Mouse (Mus musculus) megakaryocyte, adult 5-6 weeks (primary cell): ENCODE measurements around the gene Plcb1. TPM values are rescaled to one million over a fixed set of nuclear protein-coding genes. Genes with fewer than 3 reads are reported as not detected.

Experiments
- ATAC-seq: 2 replicates; pipeline ENCODE4 v1.8.0; 2016; ENCODE audit warnings: mild to moderate bottlenecking, inconsistent platforms; ENCODE audit not compliant: poor library complexity, severe bottlenecking
- total RNA-seq, 2 experiments: library from RNA; stranded (forward) in 1 of 2; stranded (reverse) in 1 of 2; fragments of 153-499, 151-499 nt in 1 of 2; fragments of 221-1000, 200-1000 nt in 1 of 2; gene quantifications; 2 replicates each; pipeline versions ENCODE4 v1.2.3 to v1.2.4; 2015 to 2017

Gene Plcb1
- total RNA-seq, 2 experiments from 2014 or later: 37.3 to 39.4 TPM

DNA sequence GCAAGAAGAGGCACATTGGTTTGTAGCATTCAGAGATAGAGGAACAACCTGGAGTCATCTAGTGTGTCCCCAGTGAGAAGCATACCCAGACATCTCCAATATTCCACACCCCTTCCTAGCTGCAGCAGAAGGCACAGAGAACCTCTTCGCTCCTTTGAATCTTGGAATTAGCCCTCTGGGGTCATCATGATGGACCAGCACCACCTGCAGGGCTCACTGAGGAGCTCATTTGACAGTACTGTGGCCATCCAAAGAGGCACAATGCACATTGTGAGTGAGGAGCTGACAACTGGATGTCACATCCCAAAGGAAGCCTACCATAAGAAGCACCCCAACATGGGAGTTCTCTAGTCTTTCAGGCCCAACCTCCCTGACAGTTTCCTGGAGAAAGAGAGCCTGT is 50.2 kb downstream of the Plcb1 start:
- ATAC-seq: no peak

DNA sequence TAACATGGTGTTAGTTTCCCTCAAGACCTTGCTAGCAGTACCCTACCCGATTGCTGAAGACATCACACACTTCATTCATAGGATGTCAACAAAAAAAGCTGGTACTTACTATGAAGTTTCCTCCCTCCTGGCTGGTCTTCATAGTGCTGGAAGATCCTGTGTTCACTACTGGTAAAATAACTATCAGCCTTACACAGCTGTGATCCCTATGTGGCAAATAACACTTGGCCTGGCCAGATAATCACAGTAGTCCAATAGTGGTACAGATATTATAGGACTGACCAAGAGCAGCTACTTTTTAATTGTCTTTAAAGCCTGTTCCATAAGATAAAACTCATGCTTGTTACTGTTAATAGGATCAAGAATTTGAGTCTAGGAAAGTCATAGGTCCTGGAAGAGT is 52.3 kb downstream of the Plcb1 start:
- ATAC-seq: no peak

- no peak for ATAC-seq
Observed at GRCm38 (mm10) chr2:134838888-134839287, 53.0 kb downstream of the Plcb1 start.

DNA sequence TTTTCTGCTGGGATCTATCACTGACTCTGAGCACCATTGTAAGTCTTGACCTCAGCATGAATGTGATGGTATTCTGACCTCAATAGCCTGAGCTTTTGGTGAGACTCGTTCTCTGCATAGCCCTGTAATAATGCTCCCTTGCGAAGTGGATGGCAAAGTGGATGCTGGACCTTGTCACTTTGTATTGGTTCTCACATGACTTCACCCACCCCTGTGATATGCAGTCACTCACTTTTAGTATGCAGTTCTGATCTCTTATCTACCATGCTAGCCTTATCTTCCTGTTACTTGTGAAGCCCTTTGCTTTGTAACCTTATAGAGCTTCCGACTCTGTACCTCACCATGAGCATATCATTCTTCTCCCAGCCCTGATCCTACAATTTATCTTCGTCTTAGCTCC is 57.0 kb downstream of the Plcb1 start:
- no peak for ATAC-seq

GRCm38 (mm10) chr2:134844391-134845238 is 58.7 kb downstream of the Plcb1 start:
- ATAC-seq: peak; percentile 60

GRCm38 (mm10) chr2:134845239-134845738 is 59.4 kb downstream of the Plcb1 start:
- no peak for ATAC-seq

- no peak for ATAC-seq
Observed at GRCm38 (mm10) chr2:134846555-134846954, 60.7 kb downstream of the Plcb1 start.

DNA sequence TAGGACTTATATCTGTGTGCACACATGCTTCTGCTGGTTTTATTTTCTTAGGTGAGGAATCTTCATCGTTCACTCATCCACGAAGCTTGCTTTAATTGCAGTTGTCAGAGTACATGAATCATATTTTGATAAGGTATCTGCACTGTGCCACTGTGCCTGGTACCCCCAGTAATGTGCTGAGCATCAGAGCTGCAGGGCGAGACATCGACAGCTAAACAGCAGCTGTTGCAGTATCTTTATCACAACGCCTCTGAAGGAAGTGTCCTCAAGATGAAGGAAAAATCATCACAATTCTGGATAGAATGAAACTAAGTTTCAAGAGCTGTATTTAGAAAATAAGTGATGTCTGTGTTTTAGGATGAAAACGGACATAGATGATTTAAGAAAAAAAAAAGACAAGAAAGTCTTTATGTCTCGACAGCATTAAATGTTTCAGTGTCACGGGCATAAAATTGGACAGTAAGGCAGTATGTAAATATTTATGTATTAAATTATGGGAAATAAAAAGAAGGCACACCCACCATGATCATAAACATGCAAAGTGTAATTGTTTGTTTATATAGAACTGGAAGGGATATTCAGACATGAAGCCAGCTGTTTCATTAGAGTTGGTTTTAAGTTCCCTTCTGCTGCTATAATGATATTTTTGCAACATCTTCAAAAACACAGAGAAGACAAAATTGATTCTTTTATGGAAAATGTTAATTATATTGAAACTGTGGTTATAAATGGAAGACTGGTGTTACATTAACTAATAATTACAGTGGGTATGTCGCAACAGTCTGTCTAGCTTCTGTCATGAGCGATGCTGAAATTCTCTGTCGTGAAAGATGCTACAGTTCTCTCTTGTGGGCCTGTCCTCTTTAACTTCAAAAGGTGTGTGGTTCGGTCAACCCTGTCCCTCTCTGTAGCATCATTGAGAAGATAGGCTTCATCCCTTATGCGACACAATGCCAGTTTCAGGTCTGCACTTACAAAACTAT is 65.6 kb downstream of the Plcb1 start:
- no peak for ATAC-seq

DNA sequence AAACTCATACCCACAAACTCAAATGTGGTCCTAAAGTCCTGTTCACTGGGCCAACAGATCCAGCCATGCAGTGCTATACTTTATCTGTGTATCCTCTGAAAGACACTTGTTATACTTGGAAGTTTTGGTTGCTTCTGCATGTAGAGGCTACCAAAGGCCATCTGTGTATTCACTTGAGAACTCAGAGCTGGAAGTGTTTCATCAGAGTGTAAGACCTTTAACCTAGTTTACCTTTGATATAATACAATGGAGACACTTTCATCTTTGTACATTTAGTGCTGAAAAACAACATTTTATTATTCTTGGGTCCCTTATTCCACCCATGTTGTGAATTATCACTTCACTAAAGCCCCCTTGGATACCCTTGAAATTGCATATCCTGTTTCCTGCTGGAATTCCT is 70.4 kb downstream of the Plcb1 start:
- ATAC-seq: no peak

DNA sequence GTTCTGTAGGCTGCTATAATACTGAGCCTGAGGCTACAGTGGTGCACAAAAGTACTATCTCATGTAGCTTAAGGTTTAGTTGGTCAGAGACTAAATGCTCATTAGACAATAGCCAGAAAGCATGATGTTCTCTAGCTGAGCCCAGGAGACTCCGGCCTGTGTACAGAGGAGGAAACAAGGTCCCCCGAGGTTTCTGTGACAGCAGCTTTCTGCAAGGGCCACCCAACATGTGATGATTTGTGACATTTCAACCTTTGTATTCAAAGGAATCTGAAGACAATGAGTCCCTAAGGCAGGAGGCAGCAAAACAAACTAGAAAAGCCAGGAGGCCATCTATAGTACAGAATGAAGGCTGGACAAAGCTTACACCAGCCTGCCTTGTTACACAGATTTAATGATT is 70.8 kb downstream of the Plcb1 start:
- ATAC-seq: no peak

- no peak for ATAC-seq
Observed at GRCm38 (mm10) chr2:134864985-134865645, 79.2 kb downstream of the Plcb1 start.

DNA sequence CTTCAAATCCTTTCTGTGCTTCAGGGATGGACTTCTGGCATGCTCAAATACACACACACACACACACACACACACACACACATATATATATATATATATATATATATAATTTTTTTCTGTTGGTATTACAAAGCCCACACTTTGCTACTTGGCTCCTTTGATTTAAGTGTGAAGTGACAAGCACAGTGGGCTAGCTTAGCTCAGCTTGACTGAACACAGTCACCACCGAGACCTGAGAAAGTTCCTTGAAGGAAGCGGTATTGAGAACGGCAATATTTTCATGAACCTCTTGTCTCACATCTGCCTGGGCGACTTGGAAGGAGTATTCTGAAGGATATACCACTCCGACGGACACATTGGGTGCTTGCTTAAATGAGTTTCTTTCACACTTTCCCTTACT is 81.5 kb downstream of the Plcb1 start:
- ATAC-seq: no peak

DNA sequence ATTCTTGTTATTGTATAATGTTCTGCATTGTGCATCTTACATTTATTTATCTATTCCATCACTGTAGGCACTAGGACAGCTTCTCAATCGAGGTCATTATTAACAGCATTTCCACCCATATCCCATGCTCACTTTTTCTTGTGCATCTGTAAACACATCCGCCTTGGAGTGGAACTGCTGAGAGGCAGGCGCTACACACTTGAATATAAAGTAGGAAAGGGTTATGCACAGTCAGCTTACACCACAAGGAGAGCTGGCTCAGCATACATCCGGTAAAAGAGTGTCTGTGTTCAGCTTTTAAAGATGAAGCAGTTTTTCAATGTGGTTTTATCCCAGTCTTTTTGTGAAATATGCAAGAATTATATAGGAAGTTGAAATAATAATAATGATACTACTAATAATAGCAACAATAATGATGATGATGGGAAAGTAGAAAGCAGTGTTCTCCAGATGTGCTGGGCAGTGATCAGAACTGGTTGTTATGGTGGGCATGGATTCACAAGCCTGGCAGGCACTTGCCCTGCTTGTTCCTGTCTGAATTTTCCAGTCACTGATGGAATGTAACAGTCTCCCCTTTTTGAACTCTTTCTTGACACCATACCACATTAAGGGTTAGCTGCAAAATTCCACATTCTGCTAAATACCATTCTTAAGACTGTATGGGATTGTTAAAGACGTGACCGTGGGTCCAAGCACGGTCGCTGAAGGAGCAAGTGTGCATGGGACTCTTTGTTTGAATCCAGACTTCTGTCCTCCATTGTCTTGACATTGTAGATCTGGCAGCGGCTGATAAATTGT is 86.0 kb downstream of the Plcb1 start:
- ATAC-seq: no peak

DNA sequence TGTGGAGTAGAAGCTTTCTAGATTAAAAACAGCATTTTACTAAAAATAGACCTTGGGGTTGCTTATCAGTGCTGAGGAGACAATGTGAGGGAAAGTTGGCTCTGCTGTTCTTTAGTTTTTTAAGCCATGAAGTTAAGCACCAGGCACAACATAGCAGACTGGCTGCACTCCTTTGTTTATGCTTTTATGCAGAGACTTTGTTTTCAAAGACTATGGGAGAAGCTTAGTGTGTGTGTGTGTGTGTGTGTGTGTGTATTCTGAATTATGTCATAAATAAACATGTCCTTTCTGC is 86.6 kb downstream of the Plcb1 start:
- no peak for ATAC-seq

- ATAC-seq: peak; percentile 51; the same call in 1 of the 2 replicates
Observed at GRCm38 (mm10) chr2:134877148-134877547, 91.3 kb downstream of the Plcb1 start.

GRCm38 (mm10) chr2:134891207-134891606 is 105.3 kb downstream of the Plcb1 start:
- ATAC-seq: no peak

DNA sequence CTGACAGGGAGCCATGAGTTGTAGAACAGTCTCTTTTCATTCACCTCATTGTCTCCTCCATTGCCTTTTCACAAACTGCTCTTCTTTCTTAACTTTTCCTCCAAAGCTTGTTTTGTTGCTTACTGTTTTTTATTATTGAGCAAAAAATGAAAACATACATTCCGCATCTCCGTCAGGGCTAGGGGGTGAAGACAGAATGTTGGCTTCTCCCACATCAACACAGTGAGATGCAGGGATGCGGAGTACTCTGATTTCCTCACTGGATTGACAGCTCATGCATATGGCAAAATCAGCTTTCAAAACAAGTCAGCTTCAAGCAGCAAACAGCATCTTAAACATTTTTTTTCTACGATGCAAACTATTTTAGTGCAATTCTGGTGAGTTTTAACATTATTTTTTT is 108.9 kb downstream of the Plcb1 start:
- no peak for ATAC-seq

DNA sequence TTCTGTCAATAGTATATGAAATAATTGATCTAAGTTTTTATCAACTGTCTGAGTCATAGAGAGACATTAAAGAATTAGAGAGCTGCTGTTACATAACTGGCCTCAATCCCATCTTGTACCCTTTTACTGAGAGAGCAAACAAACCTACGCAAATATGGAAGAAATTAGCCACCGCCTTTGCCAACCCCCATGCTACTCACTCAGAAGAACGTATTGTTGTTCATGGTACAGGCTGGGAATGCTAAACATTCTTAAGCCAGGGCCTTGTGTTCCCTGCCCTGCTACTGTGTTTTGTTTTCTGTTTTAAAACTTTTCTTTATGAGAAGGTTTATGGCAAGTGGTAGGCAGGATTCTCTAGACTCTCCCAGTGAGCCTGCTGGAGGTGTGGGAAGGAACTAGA is 110.3 kb downstream of the Plcb1 start:
- ATAC-seq: no peak

- no peak for ATAC-seq
Observed at GRCm38 (mm10) chr2:134897083-134897482, 111.2 kb downstream of the Plcb1 start.

DNA sequence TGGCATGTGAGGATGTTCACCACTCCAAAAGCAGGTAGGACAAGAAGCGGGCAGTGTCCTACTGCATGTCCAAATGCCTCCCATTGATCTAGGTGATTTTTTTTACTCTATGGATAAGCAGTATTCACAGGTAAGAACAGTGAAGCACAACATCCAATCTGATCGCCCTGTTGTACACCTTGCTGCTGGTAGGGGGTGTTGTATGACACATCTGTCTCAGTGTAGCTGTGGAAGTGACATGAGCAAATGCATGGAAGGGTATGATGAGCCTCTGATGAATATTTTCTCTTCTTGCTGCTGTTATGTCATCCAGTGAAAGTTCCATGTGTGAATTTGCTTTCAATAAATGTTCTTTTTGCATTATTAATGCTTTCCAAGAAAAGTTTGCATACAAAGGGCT is 115.7 kb downstream of the Plcb1 start:
- ATAC-seq: no peak
